Mouse (Mus musculus) hindbrain, embryonic 11.5 days (tissue): ENCODE measurements around the gene Sh3glb1. TPM values are rescaled to one million over a fixed set of nuclear protein-coding genes. Genes with fewer than 3 reads are reported as not detected.
"Not testable (repeated sequence)": the region's sequence is repeated elsewhere in the genome, so short reads cannot be mapped to it uniquely, and the experiment has no call there.

ENCODE experiments used
- ATAC-seq: fragments of 200-750 bp; cut with Nextera tagmentation; 2 replicates; pipeline ENCODE4 v1.8.0; 2017; ENCODE audit warnings: mild to moderate bottlenecking, moderate TSS enrichment, moderate library complexity; ENCODE audit not compliant: low FRiP score
- DNase-seq: peaks from one replicate; pipeline ENCODE4 v3.0.0-alpha.2; 2015; ENCODE audit warnings: low spot score
- H3K27ac ChIP-seq: fragments of 300-500 bp; sonication (generic); 2 replicates; pipeline ENCODE4 v1.5.1; 2014; ENCODE audit warnings: mild to moderate bottlenecking, low read depth, low read length
- H3K27me3 ChIP-seq: fragments of 300-500 bp; sonication (generic); 2 replicates; pipeline ENCODE4 v1.6.1; 2014; ENCODE audit warnings: mild to moderate bottlenecking, low read length, moderate library complexity, mixed read lengths; ENCODE audit not compliant: control insufficient read depth, insufficient read depth
- H3K36me3 ChIP-seq: fragments of 300-500 bp; sonication (generic); 2 replicates; pipeline ENCODE4 v1.6.1; 2014; ENCODE audit warnings: mild to moderate bottlenecking, low read length, moderate library complexity, mixed read lengths; ENCODE audit not compliant: control insufficient read depth, insufficient read depth
- H3K4me1 ChIP-seq: fragments of 300-500 bp; sonication (generic); replicated peaks from 2 replicates; pipeline ENCODE4 v1.6.1; 2014; ENCODE audit warnings: low read length, mixed read lengths; ENCODE audit not compliant: control insufficient read depth, insufficient read depth
- H3K4me2 ChIP-seq: fragments of 300-500 bp; sonication (generic); replicated peaks from 2 replicates; pipeline ENCODE4 v1.6.1; 2014; ENCODE audit warnings: mild to moderate bottlenecking, low read depth, low read length
- H3K4me3 ChIP-seq: fragments of 300-500 bp; sonication (generic); 2 replicates; pipeline ENCODE4 v1.5.1; 2014; ENCODE audit warnings: low read depth, low read length
- H3K9ac ChIP-seq: fragments of 300-500 bp; sonication (generic); 2 replicates; pipeline ENCODE4 v1.6.1; 2014; ENCODE audit warnings: low read depth, low read length
- H3K9me3 ChIP-seq: fragments of 300-500 bp; sonication (generic); 2 replicates; pipeline ENCODE4 v1.6.1; 2016; ENCODE audit warnings: low read length; ENCODE audit not compliant: control insufficient read depth
- WGBS: fragments of 180-500 bp; shearing (Covaris S2); extraction: QIAGEN DNeasy Blood & Tissue Kit; methylation state at CpG from one replicate; pipeline ENCODE4 v1.1.7; 2014; 5-methylcytosine and 5-hydroxymethylcytosine counted together
- polyA plus RNA-seq: library from polyadenylated mRNA; unstranded; fragments of >200 nt; fragmentation: Nextera tagmentation; extraction: Ambion mirVana; gene quantifications from 2 replicates; pipeline ENCODE4 v1.2.1, GENCODE M21; 2014

Sh3glb1 gene
- polyA plus RNA-seq, 1 experiment from 2014 or later: 108 TPM

DNA sequence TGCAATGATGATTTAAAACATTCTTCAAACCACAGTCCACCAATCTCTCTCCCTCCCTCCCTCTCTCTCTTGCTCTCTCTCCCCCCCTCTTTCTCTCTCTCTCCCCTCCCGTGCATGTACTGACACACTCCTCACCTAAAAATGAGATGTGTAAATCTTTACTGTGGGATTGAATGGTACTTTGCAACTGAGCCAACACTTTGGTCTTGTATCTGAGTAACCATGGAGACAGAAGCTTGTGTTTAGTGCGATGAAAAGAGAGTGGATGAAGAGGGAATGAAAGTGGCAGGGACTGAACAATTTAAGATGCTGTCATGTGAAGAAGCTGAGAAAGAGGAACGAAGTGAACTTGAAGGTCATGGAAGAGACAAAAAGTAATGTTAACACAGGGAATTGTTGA, 27.6 kb upstream of the Sh3glb1 start:
- H3K4me1 ChIP-seq, H3K36me3 ChIP-seq, H3K27ac ChIP-seq, H3K4me2 ChIP-seq, H3K9me3 ChIP-seq, ATAC-seq, H3K27me3 ChIP-seq, H3K9ac ChIP-seq, DNase-seq, H3K4me3 ChIP-seq: not testable (repeated sequence)
- WGBS: 62% methylated on average over 3 of the region's 3 CpGs

DNA sequence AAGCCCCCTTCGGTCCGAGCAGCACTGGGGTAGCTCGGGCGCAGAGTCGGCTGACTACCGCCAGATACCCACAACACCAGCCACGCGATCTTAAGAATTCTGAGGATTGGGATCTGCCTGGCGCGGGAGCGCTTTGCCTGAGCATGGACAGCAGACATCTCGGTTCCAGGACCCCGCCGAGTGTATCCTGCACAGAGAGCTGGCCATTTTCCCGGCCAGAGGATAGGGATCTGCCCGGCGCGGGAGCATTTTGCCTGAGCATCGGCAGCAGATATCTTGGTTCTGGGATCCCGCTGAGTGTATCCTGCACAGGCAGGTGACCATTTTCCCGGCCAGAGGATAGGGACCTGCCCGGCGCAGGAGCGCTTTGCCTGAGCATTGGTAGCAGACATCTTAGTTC, 18.3 kb upstream of the Sh3glb1 start:
- not testable (repeated sequence) for H3K4me2 ChIP-seq, H3K4me1 ChIP-seq, H3K36me3 ChIP-seq, ATAC-seq, DNase-seq, H3K27me3 ChIP-seq, H3K9ac ChIP-seq, H3K27ac ChIP-seq, H3K4me3 ChIP-seq, H3K9me3 ChIP-seq
- 71% methylated on average over 23 of the region's 24 CpGs for WGBS

DNA sequence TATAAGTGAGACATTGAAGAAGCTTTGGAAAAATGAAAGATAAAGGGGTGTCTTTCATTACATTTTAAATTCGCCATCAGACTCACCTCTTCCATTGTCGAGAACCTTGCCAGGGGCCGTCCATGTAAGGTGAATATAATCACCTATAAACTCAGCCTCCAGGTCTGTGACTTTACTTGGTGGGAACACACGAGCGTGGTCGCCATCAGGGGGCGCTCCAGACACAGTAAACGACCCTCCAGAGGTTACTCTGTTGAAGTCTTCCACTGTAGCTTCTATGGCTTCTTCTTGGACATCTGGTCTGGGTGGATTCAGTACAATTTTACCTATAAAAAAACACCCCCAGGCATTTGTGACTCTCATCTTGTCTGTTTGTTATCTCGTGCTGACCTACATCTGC, 16.7 kb upstream of the Sh3glb1 start:
- H3K4me2 ChIP-seq: no peak overlapping the region
- H3K27me3 ChIP-seq: no peaks in the 10 kb centered on the region
- H3K4me1 ChIP-seq: no peaks in the 10 kb centered on the region
- WGBS: 25% methylated on average over 9 of the region's 9 CpGs
- no peaks in the 10 kb centered on the region for H3K36me3 ChIP-seq
- H3K9ac ChIP-seq: no peak overlapping the region
- H3K27ac ChIP-seq: no peak overlapping the region
- H3K4me3 ChIP-seq: no peak overlapping the region
- peak; percentile 61 for DNase-seq
- no peak for ATAC-seq
- no peaks in the 10 kb centered on the region for H3K9me3 ChIP-seq

DNA sequence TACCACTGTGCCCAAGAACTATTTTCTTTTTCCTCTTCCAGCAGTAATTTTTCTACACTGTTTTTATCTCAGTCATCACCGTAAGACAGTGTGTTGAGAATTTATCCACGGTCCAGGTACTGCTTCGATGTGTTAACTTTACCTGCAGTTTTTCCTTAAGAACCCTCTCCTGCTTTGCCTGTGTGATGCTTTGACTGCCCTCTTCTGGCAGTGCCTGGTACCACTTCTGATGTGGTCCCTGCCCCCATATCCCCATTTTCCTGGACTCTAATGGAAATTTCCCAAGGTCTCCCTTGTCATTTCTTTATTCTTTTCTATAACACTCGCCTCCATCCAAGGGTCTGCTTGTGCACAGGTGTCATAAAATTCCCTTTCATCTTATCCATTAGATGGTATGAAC, 3.3 kb upstream of the Sh3glb1 start:
- Histone ChIP-seq H3K4me1 (0 out of 2 replicates have a peak, but pooled peaks cover 2% of the 10 kb centered on the region), H3K36me3 (no peaks in the 10 kb centered on the region), H3K27ac (no peak overlapping the region), H3K27me3 (no peaks in the 10 kb centered on the region), H3K9ac (no peak overlapping the region), H3K4me3 (no peak overlapping the region), H3K4me2 (no peak overlapping the region), H3K9me3 (no peaks in the 10 kb centered on the region)
- peak; percentile 61 for DNase-seq
- 57% methylated on average over 4 of the region's 4 CpGs for WGBS
- ATAC-seq: no peak

DNA sequence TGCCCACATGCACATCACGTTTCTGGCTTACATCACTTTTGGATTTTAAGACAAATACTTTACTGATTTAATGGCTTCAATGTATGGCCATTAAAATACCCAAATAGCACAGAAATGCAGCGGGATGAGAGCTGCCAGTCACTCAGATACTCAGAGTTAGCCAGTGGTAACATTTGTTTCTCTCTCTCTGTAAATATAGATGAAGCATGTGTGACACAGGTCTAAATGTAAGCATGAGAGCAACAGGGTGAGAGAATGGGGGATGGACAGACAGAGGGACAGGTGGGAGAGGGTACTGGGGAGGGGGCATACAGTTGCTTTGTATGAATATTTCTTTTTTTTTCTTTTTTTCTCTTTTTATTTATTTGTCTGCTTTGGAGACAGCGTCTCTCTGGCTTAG, 2.4 kb upstream of the Sh3glb1 start:
- 82% methylated on average over 3 of the region's 3 CpGs for WGBS
- H3K4me2 ChIP-seq, H3K36me3 ChIP-seq, H3K9ac ChIP-seq, H3K27ac ChIP-seq, H3K4me1 ChIP-seq, H3K27me3 ChIP-seq, DNase-seq, H3K4me3 ChIP-seq, ATAC-seq, H3K9me3 ChIP-seq: not testable (repeated sequence)

DNA sequence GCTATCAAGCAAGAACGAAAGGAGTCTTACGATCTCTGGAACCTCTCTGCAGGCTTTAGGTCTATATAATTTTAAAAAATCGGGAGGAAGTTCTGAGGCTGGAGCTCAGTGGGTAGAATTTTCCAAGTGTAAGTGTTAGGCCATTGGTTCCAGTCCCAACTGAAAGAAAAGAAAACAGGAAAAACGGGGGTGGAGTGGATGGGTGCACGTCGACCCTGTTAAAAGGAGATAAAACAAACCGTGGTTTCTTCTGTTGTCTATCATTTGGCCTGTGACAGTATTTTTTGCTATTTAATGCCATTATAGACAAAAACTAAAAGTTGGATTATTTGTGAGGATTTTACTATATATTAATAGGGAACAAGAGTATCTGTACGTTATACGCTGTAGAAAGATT, 1.7 kb upstream of the Sh3glb1 start:
- ATAC-seq: no peak
- no peak overlapping the region for H3K4me2 ChIP-seq
- H3K36me3 ChIP-seq: no peaks in the 10 kb centered on the region
- no peaks in the 10 kb centered on the region for H3K9me3 ChIP-seq
- no peak overlapping the region for H3K9ac ChIP-seq
- no peaks in the 10 kb centered on the region for H3K27me3 ChIP-seq
- no peak overlapping the region for H3K4me3 ChIP-seq
- 90% methylated on average over 9 of the region's 9 CpGs for WGBS
- 0 out of 2 replicates have a peak, but pooled peaks cover 2% of the 10 kb centered on the region for H3K4me1 ChIP-seq
- DNase-seq: no peak
- no peak overlapping the region for H3K27ac ChIP-seq

DNA sequence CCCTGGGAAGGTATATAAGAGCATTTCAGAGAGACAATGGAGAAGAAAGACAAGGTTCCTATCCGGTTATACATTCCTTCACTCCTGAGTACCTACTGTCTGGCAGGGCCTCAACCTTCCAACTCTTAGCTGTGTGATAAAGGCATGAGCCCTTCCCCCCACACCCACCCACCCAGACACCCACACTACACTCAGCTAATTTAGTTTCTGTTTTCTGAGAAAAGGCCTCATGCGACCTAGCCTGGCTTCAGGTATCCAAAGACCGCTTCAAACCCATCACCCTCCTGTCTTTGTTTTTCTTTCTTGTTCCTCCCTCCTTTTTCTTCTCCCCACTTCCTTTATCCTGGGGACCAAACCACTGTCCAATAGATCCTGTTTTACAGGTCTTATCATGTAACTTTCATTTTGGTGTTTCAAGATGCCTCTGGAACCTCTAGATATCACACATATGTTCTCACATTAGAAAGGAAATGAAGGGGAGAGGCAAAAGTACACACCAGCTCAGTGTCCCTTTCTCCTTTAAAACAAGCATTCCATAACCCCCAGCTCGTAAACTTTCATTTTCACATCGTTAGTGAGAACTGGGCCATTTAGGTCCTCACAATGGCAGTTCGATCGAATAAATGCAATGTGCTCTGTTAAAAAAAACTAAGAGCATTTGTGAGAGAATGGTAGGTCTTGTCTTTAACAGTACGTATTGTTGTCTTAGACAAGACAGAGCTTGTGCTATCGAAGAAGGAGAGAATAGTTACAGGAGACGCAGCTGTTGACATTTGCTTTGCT, 1.1 kb upstream of the Sh3glb1 start:
- Histone ChIP-seq H3K9ac (no peak overlapping the region), H3K4me2 (no peak overlapping the region), H3K4me3 (no peak overlapping the region), H3K27me3 (no peaks in the 10 kb centered on the region), H3K27ac (no peak overlapping the region), H3K36me3 (no peaks in the 10 kb centered on the region), H3K9me3 (no peaks in the 10 kb centered on the region), H3K4me1 (0 out of 2 replicates have a peak, but pooled peaks cover 2% of the 10 kb centered on the region)
- 88% methylated on average over 10 of the region's 10 CpGs for WGBS
- no peak for ATAC-seq
- no peak for DNase-seq

DNA sequence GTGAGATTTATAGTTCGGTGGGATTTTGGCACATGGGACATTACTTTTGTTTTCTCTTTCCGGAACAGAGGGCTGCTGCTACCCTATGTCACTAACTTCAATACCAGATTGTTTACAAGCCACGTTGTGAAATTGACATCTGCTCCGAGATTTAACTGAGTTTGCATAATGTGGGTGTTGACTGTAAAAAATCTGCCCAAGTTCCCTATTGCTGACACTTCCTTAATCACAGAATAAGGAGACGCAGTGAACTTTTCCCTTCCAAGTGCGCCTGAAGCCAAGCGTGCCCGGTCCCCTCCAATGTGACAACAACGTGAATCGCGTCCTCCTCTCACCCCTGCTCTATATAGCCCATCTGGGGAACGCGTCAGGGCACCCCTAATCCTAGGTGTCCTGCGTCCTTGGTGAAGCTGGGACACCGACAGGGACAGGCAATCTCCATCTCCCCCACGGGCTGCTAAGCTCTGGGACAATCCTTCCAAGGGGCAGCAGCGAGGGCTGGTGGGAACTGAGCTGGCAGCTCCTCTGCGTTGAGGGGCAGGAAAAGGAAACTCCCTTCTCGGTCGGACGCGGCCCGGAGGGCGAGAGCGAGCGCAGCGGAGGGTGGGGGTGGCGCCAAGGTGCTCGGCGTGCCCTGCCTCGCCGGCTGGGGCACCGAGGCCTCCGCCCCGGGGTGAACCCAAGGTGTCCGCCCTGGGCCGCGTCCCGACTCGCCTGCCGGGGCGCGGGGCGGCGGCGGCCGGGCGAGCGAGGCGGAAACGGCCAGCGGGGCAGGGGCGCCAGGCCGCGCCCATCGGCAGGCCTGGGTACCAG, 841 bp downstream of the Sh3glb1 start:
- DNase-seq: peak; percentile 67
- Histone ChIP-seq H3K27ac (peak overlapping the region; percentile 98), H3K27me3 (no peaks in the 10 kb centered on the region), H3K9ac (peak overlapping the region; percentile 88), H3K4me3 (peak overlapping the region; percentile 80), H3K36me3 (no peaks in the 10 kb centered on the region), H3K9me3 (no peaks in the 10 kb centered on the region), H3K4me1 (0 out of 2 replicates have a peak, but pooled peaks cover 2% of the 10 kb centered on the region), H3K4me2 (peak overlapping the region; percentile 43)
- ATAC-seq: peak; percentile 58
- 1% methylated on average over 51 of the region's 56 CpGs for WGBS
